Mouse (Mus musculus): Measurements from ENCODE around the gene Gpbp1l1. TPM values are rescaled to one million over a fixed set of nuclear protein-coding genes. Genes with fewer than 3 reads are reported as not detected.
A peak's percentile ranks its signal among the peaks of the same experiment; 100 is the strongest.

The Gpbp1l1 gene
- polyA plus RNA-seq (2017; shearing (Covaris generic)) = 100 to 1,000 TPM in 1 of 2 experiments, 10 to 100 TPM in 1; 88.7 to 103 TPM

DNA sequence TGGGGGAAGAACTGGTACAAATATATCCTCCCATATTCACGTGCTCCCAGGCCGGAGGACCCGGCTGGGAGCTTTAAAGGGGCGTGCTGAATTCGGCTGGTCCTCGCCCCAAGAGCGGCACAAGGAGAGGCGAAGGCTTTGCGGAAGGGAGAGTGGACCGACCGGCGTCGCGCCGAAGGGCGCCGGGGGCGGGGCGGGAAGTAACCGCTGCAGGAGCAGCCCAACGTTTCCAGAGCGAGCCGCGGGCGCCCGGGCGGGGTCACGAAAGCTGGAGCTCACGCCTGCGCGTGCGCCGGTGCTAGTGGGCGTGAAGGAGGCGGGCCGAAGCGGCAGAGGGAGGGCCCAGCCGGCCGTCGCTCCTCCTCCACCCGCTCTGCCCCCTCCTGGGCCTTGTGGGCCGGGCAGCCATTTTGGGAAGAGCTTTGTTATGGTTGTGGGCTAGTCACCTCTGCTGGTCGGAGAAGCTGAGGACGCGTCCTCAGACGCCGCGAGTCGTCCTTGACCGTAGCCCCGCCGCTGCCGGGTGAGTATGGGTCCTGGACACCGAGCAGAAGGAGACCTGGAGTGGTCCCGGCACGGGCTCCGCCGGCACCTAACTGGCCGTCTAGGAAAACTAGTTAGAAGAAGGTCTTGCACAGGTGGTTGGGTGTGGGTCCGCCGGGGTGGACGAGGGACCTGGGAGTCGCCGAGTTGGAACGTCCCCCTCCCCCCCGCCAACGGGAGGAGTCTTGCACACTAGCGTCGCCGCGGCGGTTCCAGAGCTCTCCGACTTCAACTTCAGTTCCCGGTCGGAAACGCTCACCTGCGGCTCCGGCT is at the start of gene Gpbp1l1:
Gpbp1l1 (plus strand) TSS at position 353 of the 816 bp plus-strand sequence.
- ATAC-seq = peak; percentile 74

DNA sequence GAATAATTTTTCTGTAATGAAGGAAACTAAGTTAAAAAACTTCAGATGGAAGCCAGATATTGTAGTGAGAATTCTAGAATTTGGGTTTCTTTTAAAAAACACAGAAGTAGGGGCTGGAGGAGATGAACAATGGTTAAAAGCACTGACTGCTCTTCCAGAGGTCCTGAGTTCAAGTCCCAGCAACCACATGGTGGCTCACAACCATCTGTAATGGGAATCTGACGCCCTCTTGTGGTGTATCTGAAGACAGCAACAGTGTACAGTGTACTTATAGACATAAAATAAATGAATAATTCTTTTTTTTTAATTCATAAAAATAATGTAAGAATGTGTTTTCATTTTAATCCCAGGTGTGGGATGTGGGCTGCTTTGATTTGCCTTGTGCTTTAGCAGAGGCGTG is 26.3 kb upstream of the Gpbp1l1 start:
- ATAC-seq = no peak

DNA sequence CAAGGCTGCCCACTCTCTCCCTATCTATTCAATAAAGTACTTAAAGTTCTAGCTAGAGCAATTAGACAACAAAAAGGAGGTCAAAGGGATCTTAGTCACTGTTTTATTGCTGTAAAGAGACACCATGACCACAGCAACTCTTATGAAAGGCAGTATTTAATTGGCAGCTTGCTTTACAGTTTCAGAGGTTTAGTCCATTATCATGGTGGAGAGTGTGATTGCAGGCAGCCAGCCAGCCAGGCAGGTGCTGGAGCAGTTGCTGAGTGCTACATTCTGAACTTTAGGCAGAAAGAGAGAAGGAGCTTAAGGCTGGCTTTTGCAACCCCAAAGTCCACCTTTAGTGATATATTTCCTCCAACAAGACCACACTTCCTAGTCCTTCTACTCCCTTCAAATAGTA is 21.1 kb upstream of the Gpbp1l1 start:
- ATAC-seq = no peak

DNA sequence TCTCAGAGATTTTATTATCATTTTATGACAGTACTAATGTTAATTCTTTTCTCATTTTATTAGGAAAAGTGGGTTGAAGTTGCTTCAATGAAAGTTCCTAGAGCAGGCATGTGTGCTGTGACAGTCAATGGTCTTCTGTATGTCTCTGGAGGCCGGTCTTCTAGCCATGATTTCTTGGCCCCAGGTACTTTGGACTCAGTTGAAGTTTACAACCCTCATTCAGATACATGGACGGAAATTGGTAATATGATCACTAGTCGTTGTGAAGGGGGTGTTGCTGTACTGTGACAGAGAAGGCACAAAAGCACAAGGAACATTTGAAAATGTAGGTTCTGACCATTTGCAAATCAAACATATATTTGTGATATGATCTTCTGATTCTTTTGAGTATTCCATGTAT is 19.7 kb upstream of the Gpbp1l1 start:
- no peak for ATAC-seq

DNA sequence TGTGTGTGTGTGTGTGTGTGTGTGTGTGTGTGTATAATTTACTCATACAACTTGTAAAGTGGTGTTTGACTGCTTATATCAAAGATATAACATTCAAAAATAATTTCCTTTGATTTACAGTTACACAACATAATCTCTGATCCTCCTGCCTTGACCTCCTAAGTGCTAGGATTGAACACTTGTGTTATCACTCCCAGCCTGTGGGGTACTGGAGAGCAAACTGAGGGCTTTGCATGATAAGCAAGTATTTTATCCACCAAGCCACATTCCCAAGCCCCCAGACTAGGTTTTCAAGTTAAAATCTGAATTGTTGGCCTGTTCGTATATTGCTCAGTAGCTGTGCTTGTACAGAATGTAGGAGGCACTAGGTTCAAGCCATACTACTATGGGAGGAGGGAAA is 7.0 kb upstream of the Gpbp1l1 start:
- ATAC-seq = no peak

DNA sequence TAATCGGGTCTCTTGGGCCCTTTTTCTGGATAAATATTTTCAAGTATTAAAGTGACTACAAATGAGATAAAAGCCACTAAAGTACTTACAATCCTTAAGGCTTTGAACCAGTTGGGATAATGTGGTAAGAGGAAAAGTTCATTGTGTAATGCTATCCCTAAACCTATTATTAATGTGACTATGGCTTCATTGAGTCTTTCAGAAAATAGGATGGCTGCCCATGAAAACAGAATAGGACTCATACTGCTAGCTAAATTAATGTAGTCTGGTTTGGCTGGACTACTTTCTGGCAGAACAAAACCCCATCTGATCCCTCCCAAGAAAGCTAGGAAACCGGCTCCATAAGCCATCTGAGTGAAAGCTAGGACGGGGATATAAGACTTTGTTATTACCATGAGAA is 4.4 kb upstream of the Gpbp1l1 start:
- ATAC-seq = no peak

DNA sequence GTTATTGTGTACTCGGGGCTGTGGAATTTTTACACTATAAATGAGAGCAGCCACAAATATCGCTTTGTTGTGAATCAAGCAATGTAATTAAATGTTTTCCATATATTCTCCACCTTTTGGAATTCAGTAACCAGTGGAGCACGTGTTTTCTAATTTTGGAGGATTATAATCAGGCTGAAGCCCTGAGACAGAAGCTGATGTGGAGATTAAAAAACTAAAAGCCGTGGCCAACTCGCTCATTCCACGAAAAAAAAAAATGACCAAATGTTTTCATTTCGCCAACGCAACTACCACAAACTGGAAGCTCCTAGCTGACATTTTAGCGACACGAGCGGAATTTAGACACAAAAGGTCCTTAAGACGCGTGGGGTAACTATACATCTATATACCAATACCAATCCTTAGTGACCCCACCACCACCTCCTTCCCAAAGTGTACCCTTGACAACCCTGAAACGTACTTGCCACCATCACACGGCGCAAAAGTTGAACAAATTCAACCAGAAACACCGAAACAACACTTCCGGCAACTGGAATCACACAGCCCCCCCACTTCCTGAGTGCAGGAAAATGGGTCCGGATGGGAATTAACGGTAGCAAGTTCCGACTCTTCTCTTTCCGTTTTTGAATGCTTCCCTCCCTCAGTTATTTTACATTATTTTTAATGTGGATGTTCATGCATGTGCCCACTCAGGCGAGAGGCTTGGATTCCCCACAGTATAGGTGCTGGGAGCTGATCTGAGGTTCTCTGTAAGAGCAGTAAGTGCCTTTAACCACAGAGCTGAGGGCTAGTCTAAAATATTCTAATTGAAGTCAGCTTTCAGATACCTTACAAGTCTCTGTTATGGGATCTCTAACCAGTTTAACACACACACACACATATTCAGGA is 1.8 kb upstream of the Gpbp1l1 start, which contains the start of gene Tmem69:
Tmem69 (minus strand) TSS at position 524 of the 888 bp plus-strand sequence.
- no peak for ATAC-seq

DNA sequence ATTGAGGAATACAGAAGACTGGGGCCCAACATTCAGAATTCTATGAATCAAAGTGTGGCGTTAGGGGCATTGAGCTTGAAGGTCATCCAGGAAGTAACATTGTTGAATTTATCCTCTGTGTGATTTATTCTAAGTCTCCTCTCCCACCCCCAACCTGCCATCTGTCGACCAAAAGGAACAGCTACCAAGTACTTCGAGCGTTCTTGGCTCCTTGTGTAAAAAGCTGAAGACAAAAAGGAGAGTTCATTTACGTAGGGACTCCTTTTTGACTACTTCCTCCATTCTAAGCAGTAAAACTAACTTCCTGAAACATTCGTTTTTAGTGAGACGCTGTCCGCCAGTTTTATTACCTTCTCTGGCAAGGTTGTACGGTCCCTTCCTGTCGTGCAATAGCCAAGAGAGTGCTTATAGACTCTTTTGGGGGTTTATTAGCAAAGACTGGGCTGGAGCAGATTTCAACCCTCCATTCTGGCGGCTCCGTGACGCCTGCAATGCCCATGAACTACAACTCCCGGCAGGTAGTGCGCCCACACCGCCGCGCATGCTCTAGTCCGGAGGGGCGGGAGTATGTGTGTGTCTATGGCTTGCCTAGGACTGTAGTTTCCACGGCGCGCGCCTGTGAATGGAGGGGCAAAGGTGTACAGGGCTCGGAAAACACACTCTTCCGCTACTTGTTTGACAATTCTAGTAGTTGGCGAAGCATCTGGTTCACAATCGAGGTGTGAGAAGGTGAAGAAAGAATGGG is 725 bp upstream of the Gpbp1l1 start:
- peak; percentile 84 for ATAC-seq

DNA sequence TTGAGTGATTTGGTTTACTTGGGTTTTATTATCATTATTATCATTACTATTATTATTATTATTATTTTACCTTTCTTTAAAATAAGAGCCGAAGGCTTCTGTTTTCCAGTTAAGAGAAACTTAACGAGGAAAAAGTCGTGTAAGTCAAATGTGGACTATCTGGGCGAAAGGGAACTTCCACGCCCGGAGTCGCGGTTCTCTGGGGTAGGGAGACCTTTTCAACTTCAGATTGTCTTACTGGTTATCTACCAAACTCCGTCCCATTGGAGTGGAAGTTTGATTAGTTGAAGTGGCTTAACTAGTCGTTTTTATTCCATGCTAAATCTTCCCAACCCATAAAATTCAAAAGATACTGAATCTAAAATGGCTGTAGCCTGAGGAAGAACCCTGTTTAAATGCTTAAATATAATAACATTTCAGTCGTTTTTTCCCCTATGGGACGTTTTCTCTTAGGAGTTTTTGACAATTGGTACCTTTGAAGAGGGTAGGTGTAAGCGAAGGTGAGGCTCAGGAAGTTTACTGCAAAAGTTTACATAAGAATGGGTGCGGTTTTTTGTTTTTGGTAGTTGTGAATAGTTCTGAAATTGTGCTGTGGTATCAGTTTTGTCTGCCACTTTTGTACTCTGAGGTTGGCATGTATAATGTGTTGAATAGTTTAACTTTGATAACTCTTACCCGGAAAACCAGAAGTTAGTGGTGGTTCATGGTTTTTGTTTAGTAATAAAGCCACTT is 859 bp downstream of the Gpbp1l1 start:
- ATAC-seq = no peak

DNA sequence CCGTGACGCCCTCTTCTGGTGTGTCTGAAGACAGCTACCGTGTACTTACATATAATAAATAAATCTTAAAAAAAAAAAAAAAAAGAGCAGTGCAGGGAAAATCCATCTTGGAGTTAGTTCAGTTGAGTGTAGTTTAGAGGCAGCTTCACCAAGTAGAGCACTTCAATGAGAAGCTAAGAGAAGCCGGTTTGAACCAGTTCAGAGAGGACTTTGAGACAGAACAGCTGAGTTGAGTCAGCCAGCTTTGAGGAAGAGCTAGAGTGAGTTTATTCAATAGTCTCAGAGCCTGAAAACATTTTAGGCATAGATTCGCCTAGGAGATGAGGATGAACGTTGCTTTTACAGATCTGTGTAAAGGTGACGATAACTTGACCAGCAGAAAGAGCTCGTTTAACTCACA is 38.3 kb downstream of the Gpbp1l1 start:
- no peak for ATAC-seq

DNA sequence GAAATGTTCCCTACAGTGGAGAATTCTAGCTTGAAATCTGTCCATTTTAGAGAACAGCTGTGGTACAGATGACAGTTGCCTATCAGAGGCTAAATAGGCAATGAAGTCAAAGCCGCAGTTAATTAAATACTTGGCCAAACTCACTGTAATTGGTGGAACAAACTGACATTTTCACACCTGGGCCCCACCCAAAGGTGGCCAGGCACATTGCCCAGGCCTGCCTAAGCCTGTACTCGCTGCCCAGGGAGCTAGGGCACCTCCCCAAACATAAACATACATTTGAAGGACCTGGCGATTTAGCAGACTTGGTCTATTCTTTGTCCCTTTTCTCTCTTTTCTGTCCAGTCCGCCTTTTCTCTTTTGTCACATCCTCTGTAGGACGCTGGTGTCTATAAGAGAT is 38.9 kb downstream of the Gpbp1l1 start, which contains the start of gene Ccdc17:
Ccdc17 (plus strand) TSS at position 276 of the 400 bp plus-strand sequence.
- ATAC-seq = no peak

DNA sequence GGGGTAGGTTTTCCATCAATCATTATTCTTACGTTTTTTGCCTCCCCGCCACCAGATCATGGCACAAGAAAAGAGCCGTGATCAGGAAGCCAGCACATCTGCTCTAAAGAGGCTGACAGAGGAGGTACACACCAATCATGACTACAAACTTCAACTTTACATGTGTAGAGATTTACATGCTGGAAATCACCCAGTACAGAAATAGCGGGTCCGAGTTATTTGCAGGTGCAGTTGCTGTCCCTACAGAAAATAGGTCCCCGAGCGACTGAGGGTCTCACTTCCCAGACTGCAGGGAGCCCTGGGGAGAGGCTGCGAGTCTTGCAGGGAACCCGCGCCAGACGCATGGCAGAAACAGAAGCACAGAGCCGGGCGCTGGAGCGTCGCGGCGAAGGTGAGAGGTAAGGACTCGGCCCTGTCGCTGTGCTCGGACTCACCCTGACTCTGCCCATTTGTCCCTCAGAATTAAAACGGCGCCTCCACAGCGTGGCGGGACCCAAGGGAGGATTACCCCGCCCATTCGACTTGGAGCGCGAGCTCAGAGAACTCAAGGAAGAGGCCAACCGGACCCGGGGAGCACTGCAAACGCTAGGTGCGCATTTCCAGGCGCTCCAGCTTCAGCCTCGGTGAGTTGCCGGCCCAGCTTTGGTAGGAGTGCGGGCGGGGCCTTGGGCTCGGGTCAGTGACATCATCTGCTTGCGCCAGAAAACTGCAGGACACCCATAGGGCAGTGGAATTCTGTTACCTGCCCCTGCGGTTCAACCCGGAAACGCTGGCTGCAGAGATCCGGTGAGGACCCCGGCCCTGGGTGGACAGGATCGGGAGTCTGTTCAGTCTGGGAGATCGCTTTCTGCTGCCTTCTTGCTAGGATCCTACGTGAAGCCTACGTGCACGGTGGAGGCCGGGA is 39.8 kb downstream of the Gpbp1l1 start:
- ATAC-seq = peak; percentile 88

DNA sequence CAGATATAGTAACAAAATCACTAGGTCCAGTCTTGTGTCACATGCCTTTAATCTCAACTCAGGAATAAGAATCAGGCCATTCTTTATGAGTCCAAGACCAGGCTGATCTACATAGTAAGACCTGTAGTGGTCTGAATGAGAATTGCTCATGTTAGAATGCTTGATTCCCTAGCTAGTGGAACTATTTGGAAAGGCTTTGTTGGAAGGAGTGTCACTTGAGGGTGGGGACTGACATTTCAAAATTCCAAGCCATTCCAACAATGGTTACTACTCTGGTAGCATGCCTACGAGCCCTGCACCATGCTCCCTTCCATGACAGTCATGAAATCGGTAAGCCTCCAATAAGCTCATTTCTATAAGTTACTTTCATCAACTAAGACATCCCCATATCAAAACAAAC is 55.2 kb downstream of the Gpbp1l1 start:
- no peak for ATAC-seq

DNA sequence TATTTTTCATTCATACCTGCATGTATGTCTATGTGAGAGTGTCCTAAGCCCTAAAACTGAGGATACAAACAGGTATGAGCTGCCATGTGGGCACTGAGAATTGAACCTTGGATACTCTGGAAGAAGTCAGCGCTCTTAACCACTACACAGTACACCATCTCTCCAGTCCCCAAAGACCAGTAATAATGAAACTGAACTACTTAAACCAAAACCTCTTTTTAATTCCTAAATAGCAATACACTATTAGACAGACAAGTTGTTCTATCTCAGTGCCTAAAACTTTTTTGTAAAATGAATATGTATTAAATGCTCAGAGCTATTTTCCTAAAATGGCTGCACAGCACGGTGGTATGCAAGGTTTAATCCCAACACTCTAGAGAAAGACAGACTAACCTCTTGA is 57.8 kb downstream of the Gpbp1l1 start:
- ATAC-seq = no peak

DNA sequence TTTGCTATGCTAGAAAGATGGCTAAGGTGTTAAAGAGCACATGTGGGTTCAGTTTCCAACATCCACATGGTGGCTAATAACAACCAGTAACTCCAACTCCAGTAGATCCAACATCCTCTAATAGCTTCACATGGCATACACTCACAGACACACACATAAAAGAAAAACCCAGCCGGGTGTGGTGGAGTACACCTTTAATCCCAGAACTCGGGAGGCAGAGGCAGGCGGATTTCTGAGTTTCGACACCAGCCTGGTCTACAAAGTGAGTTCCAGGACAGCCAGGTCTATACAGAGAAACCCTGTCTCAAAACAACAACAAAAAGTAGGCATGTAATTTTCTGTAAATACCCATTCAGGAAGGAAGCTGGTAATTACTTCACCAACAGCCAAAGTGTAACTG is 67.4 kb downstream of the Gpbp1l1 start:
- no peak for ATAC-seq

DNA sequence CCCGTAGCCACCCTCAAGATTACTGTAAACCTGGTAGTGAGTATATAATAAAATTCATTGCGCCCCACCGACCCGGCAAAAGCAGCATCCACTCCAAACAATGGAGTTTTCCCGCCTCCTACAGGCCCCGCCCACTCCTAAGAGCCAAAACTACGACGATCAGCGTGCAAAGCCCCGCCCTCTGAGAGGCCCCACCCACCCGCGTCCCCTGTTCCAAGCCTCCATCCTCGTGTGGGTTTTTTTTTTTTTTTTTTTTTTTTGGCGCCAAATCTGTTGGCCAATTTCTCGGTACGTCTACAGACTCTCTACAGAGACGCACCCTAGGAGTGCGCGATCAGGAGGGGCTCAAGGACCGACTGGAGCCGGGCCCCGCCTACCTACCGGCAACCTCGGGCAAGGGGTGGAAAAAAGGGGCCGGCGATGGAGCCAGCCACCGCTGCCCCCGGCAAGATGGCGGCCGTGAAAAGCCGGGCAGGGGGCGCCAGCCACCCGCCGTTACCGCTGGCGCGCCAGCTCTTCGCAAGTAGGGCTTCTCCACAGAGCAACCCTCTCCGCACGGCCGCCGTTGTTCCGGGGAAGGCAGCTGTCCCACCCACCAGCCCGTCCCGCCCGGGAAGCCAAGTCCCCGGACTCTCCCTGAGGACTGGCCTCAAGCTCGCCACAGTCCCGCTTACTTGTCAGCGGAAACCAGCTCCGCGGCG is 69.3 kb downstream of the Gpbp1l1 start:
- ATAC-seq = peak; percentile 57

DNA sequence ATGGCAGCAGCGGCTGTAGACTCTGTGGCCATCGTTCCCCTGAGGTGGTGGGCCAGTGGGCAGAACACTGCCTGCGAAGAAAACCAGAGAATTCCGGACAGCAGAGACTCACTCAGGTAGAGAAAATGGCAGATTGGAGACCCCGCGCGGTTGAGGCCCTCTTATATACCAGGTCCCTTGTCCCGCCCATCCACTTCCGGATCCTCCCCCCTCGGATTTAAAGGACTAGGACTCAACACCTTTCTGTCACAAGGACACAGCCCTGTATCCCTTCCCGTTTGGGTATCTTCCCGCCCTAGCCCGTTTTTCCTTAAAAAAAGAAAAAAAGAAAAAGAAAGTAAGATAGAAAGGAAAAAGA is 69.9 kb downstream of the Gpbp1l1 start:
- peak; percentile 80 for ATAC-seq

DNA sequence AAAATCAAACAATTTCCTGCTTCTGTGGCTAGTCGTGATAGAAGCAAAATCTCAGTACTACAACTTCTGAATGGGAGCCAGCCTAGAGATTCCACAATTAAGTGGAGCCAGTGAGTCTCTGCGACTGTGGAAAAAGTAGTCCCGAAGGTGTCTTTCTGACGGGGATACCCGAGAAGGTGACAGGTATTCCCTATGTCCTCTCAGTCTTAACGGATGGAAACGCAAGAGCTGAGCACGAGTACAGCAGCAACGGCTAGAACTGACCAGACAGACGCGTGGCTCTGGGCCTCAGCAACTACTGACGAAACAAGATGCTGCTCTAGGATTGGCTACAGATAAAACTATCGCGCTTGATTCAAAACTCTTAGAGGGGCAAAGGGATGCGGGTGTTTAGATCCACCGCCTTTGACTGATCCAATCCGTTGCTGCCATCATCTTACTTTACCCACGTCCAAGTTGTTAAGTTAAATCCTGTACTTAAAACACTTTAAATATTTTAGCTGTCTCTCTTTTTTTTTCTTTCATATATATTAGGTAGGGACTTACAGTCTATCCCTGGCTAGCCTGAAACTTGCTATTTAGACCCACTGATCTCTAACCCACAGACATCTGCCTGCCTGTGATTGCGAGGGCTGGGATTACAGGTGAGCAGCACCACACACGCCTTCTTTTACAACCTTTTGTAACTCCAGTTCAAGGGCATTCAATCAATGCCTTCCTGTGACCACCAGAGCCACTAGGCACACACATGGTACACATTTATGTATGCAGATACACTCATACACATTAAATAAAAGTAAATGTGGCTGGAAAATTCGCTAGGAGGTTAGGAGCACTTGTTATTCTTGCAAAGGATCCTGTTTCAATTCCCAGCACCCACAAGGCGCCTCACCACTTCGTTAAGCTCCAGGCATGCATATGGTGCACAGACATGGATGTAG is 70.5 kb downstream of the Gpbp1l1 start, which contains the start of gene Nasp:
Nasp (minus strand) TSS at position 220 of the 941 bp plus-strand sequence.
- ATAC-seq = peak; percentile 84

DNA sequence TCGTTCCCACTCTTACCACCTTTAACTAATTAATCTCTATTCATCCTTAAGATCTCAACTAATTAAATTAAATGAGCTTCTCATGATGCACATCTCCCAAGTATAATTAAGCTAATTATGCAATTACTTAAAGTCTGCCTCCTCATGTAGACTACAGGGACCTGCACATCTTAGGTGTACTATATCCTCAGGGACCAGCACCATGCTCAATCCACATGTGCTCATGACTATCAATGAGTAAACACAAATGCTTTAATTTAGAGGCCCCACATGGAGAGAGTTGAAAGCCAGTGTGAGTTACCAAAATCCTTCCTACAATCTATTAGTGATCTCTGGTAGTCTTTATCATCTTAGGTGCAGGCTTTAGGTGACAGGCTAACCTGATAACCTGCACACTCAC is 77.7 kb downstream of the Gpbp1l1 start:
- ATAC-seq = no peak
